Mouse (Mus musculus) CH12.LX (cell line): ENCODE results near the gene Tnik. TPM values are rescaled to one million over a fixed set of nuclear protein-coding genes. Genes with fewer than 3 reads are reported as not detected.

ENCODE experiments used
- DNase-seq: peaks from one replicate; pipeline ENCODE4 v3.0.0-alpha.2; 2013; ENCODE audit errors: extremely low read depth
- H3K27ac ChIP-seq: 2 replicates; pipeline ENCODE4 v1.5.1; 2012; ENCODE audit warnings: low read depth, mild to moderate bottlenecking, control low read depth, moderate library complexity; ENCODE audit not compliant: insufficient read depth
- H3K27me3 ChIP-seq: replicated peaks from 2 replicates; pipeline ENCODE3; 2012; ENCODE audit warnings: inconsistent platforms
- H3K36me3 ChIP-seq, 2 experiments: replicated peaks in 1 of 2; 2 replicates each; pipeline versions ENCODE3 to v1.6.1; 2012; ENCODE audit warnings: inconsistent platforms in 1 of 2, low read length in 1 of 2, mild to moderate bottlenecking in 1 of 2, mixed read lengths in 1 of 2, moderate library complexity in 1 of 2; ENCODE audit not compliant: control insufficient read depth in 1 of 2, insufficient read depth in 1 of 2
- H3K4me1 ChIP-seq, 2 experiments: 2 replicates each; pipeline ENCODE4 v1.6.1; 2012; ENCODE audit warnings: inconsistent platforms in 1 of 2, moderate library complexity in 1 of 2; ENCODE audit not compliant: insufficient read depth in 2 of 2, control insufficient read depth in 1 of 2
- H3K4me2 ChIP-seq: 2 replicates; pipeline ENCODE4 v1.6.1; 2012; ENCODE audit warnings: low read depth, mild to moderate bottlenecking, control low read depth; ENCODE audit not compliant: poor library complexity, insufficient read depth, severe bottlenecking
- H3K4me3 ChIP-seq, 3 experiments: fragments of 150-350 bp in 1 of 3; sonication (generic) in 1 of 3; replicated peaks in 1 of 3; 2 replicates each; pipeline versions ENCODE3 to v1.5.1; 2011 to 2012; ENCODE audit warnings: low read depth in 2 of 3, low read length in 2 of 3, mild to moderate bottlenecking in 2 of 3, moderate library complexity in 2 of 3, control low read depth in 1 of 3, improper control_type of control experiment in 1 of 3, inconsistent platforms in 1 of 3, mixed read lengths in 1 of 3; ENCODE audit not compliant: poor library complexity in 1 of 3
- H3K79me2 ChIP-seq: replicated peaks from 2 replicates; pipeline ENCODE4 v1.6.1; 2012; ENCODE audit warnings: mild to moderate bottlenecking, moderate library complexity; ENCODE audit not compliant: control insufficient read depth, poor library complexity, insufficient read depth, severe bottlenecking; ENCODE audit errors: extremely low read depth
- H3K9ac ChIP-seq: 2 replicates; pipeline ENCODE4 v1.6.1; 2012; ENCODE audit warnings: low read depth, mild to moderate bottlenecking, control low read depth, moderate library complexity; ENCODE audit not compliant: insufficient read depth
- H3K9me3 ChIP-seq: replicated peaks from 2 replicates; pipeline ENCODE3; 2012; ENCODE audit warnings: low read length, inconsistent platforms, mixed read lengths
- CHD1 ChIP-seq: IDR thresholded peaks from 2 replicates; pipeline ENCODE4 v1.6.1; 2012; ENCODE audit warnings: low read depth, low read length, improper control_type of control experiment, inconsistent platforms
- CHD2 ChIP-seq: IDR thresholded peaks from 2 replicates; pipeline ENCODE4 v1.6.1; 2011; ENCODE audit warnings: low read length, improper control_type of control experiment
- CTCF ChIP-seq, 2 experiments: IDR thresholded peaks in 1 of 2; conservative IDR thresholded peaks in 1 of 2; 2 replicates each; pipeline ENCODE4 v1.5.1; 2011 to 2012; ENCODE audit warnings: low read depth in 2 of 2, low read length in 2 of 2, improper control_type of control experiment in 1 of 2, inconsistent platforms in 1 of 2, mild to moderate bottlenecking in 1 of 2, moderate library complexity in 1 of 2
- E2F4 ChIP-seq: IDR thresholded peaks from 2 replicates; pipeline ENCODE4 v1.6.1; 2011; ENCODE audit warnings: low read depth, low read length, improper control_type of control experiment; ENCODE audit not compliant: insufficient replicate concordance
- GABPA ChIP-seq: IDR thresholded peaks from 2 replicates; pipeline ENCODE4 v1.6.1; 2012; ENCODE audit warnings: low read depth, low read length, improper control_type of control experiment, inconsistent platforms; ENCODE audit not compliant: insufficient replicate concordance
- IRF4 ChIP-seq: IDR thresholded peaks from 2 replicates; pipeline ENCODE4 v1.6.1; 2014; ENCODE audit warnings: low read depth, mild to moderate bottlenecking, inconsistent platforms, low read length, improper control_type of control experiment
- JUN ChIP-seq: IDR thresholded peaks from 2 replicates; pipeline ENCODE4 v1.6.1; 2011; ENCODE audit warnings: low read depth, mild to moderate bottlenecking, low read length, improper control_type of control experiment, moderate library complexity; ENCODE audit not compliant: insufficient read depth
- JUND ChIP-seq: conservative IDR thresholded peaks from 2 replicates; pipeline ENCODE4 v1.6.1; 2011; ENCODE audit warnings: low read depth, low read length, improper control_type of control experiment
- MAFK ChIP-seq: IDR thresholded peaks from 2 replicates; pipeline ENCODE4 v1.6.1; 2011; ENCODE audit warnings: low read length, improper control_type of control experiment; ENCODE audit not compliant: insufficient replicate concordance
- MAX ChIP-seq: IDR thresholded peaks from 2 replicates; pipeline ENCODE4 v1.6.1; 2011; ENCODE audit warnings: low read length, improper control_type of control experiment
- MXI1 ChIP-seq: IDR thresholded peaks from 2 replicates; pipeline ENCODE4 v1.6.1; 2011; ENCODE audit warnings: mild to moderate bottlenecking, low read depth, low read length, improper control_type of control experiment
- POLR2A ChIP-seq: IDR thresholded peaks from 2 replicates; pipeline ENCODE4 v1.6.1; 2011; ENCODE audit warnings: low read depth, mild to moderate bottlenecking, improper control_type of control experiment, low read length
- POLR2AphosphoS2 ChIP-seq: IDR thresholded peaks from 2 replicates; pipeline ENCODE4 v1.6.1; 2011; ENCODE audit warnings: low read depth, low read length, improper control_type of control experiment
- SMC3 ChIP-seq: IDR thresholded peaks from 2 replicates; pipeline ENCODE4 v1.6.1; 2011; ENCODE audit warnings: low read depth, low read length, improper control_type of control experiment
- TCF12 ChIP-seq: IDR thresholded peaks from 2 replicates; pipeline ENCODE4 v1.6.1; 2014; ENCODE audit warnings: low read depth, mild to moderate bottlenecking, inconsistent platforms, low read length, improper control_type of control experiment
- UBTF ChIP-seq: IDR thresholded peaks from 2 replicates; pipeline ENCODE4 v1.6.1; 2012; ENCODE audit warnings: low read depth, mild to moderate bottlenecking, inconsistent platforms, low read length, improper control_type of control experiment, moderate library complexity
- USF1 ChIP-seq: IDR thresholded peaks from 2 replicates; pipeline ENCODE4 v1.6.1; 2014; ENCODE audit warnings: low read depth, mild to moderate bottlenecking, inconsistent platforms, low read length, improper control_type of control experiment
- USF2 ChIP-seq: conservative IDR thresholded peaks from 2 replicates; pipeline ENCODE4 v1.6.1; 2011; ENCODE audit warnings: low read depth, low read length, improper control_type of control experiment
- ZC3H11A ChIP-seq: IDR thresholded peaks from 2 replicates; pipeline ENCODE4 v1.6.1; 2012; ENCODE audit warnings: low read depth, mild to moderate bottlenecking, inconsistent platforms, low read length, improper control_type of control experiment
- ZKSCAN1 ChIP-seq: IDR thresholded peaks from 2 replicates; pipeline ENCODE4 v1.6.1; 2012; ENCODE audit warnings: low read depth, inconsistent platforms, low read length, improper control_type of control experiment, borderline replicate concordance
- ZMIZ1 ChIP-seq: IDR thresholded peaks from 2 replicates; pipeline ENCODE4 v1.6.1; 2012; ENCODE audit warnings: low read depth, mild to moderate bottlenecking, inconsistent platforms, low read length, improper control_type of control experiment
- dilution Hi-C: fragments of 300-500 bp; cut with MboI; formaldehyde crosslinking; loops from 2 replicates; pipeline ENCODE4 v1.14.3; 2020; ENCODE audit warnings: low sequenced_read_pairs; ENCODE audit not compliant: extremely low pct_unique_long_range_greater_than_20kb, extremely low pct_ligation_motif_present
- in situ Hi-C: fragments of 300-500 bp; cut with MboI; formaldehyde crosslinking; loops from 3 replicates; pipeline ENCODE4 v1.14.3; 2019; ENCODE audit warnings: low sequenced_read_pairs, low pct_ligation_motif_present, low pct_unique_long_range_greater_than_20kb, mixed read lengths
- polyA plus RNA-seq: library from polyadenylated mRNA; unstranded; fragments of >175 nt; gene quantifications from 2 replicates; pipeline ENCODE4 v1.2.1, GENCODE M21; 2012; ENCODE audit warnings: low read depth; ENCODE audit not compliant: insufficient read length
- total RNA-seq, 2 experiments: library from RNA; depleted of rRNA; stranded (reverse); fragments of 300-350 nt in 1 of 2; fragments of >200 nt in 1 of 2; gene quantifications; 2 replicates each; pipeline ENCODE4 v1.2.3; 2012 to 2014

The Tnik gene
- total and polyA plus RNA-seq, 3 experiments: 0.08 TPM; not detected in 2

DNA sequence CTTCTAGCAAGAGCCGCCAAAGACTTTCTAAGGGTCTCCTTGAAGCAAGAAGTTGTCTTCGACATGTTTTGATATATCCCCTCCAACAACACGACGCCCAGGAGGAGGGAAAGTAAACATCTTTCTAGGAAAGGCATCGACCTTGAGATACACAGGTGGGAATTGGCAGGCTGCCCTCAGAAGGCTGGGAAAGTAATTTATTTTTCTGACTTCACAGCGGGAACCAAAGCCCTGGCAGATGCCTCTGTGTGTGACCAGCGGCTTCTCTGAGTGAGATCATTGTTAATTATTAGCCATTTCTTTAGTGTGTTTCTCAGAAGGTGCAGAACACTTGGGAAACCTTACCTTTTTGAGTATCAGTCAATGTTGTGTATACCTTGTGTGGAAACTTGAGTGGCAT lies 328.3 kb downstream of the Tnik start:
- DNase-seq: no peak
- TF ChIP-seq POLR2AphosphoS2: no peak
- no peak for TF ChIP-seq USF1
- TF ChIP-seq USF2: no peak
- no peak for TF ChIP-seq ZC3H11A
- TF ChIP-seq GABPA: no peak
- in situ Hi-C loops: no loop called here
- no peaks in the 10 kb centered on the region for H3K36me3 ChIP-seq
- H3K4me2 ChIP-seq: no peak overlapping the region
- H3K79me2 ChIP-seq: no peaks in the 10 kb centered on the region
- no peaks in the 10 kb centered on the region for H3K4me1 ChIP-seq
- H3K27ac ChIP-seq: no peak overlapping the region
- no peak overlapping the region for H3K9ac ChIP-seq
- H3K9me3 ChIP-seq: peaks cover 77% of the 10 kb centered on the region
- no peak overlapping the region for H3K4me3 ChIP-seq
- no peaks in the 10 kb centered on the region for H3K27me3 ChIP-seq
- dilution Hi-C loops: no loop called here

DNA sequence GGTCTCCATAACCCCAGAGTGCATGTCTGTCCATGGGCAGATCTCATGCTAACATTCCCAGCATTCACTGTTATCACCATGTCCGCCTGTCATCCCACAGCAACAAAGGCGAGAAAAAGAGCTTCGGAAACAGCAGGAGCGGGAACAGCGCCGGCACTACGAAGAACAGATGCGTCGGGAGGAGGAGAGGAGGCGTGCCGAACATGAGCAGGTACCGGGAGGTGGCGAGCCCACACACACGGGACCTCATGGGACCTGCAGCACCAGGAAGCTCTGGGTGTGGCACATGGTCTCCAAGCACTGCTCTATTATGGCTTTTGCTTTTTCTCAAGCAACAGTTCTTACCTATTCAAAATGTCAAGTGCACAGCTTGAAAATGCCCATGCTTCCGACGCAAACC lies 330.9 kb downstream of the Tnik start:
- H3K36me3 ChIP-seq: no peaks in the 10 kb centered on the region
- no peak overlapping the region for H3K9ac ChIP-seq
- H3K27me3 ChIP-seq: no peaks in the 10 kb centered on the region
- DNase-seq: no peak
- H3K4me3 ChIP-seq: no peak overlapping the region
- H3K4me1 ChIP-seq: no peaks in the 10 kb centered on the region
- in situ Hi-C loops: no loop called here
- H3K79me2 ChIP-seq: no peaks in the 10 kb centered on the region
- no peak for TF ChIP-seq TCF12
- no peak for TF ChIP-seq GABPA
- TF ChIP-seq ZKSCAN1: no peak
- no peak for TF ChIP-seq CTCF (conservative IDR thresholded peaks at IDR 0.05 in 1 of 2, IDR thresholded peaks at IDR 0.05 in 1 of 2; ENCODE audit: low read depth in 2 of 2, low read length in 2 of 2)
- no peak for TF ChIP-seq MXI1
- no peak for TF ChIP-seq E2F4
- TF ChIP-seq SMC3: no peak
- TF ChIP-seq JUND: no peak
- TF ChIP-seq CHD2: no peak
- TF ChIP-seq, all 38 proteins: peak for 0
- dilution Hi-C loops: no loop called here
- Histone ChIP-seq H3K4me2 (no peak overlapping the region), H3K9me3 (peaks cover 85% of the 10 kb centered on the region), H3K27ac (no peak overlapping the region)

DNA sequence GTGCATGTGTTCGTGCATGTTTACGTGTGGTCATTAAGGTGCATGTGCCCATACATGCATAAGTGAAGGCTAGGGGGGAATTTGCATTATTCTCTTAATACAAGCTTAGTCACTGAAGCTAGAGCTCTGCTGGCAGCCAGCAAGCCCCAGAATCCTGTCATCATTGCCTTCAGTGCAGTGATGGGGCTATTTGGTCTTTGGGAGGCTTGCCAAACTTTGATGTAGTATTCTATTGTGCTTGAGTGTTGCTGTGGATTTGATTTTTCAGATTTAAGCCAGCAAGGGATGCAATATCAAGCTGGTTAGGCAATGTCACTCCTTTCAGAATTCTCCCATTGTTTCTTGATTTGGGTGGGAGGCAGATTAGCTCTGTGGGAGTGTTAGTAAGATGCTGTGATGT lies 336.5 kb downstream of the Tnik start:
- dilution Hi-C loops (no loop called here), in situ Hi-C loops (no loop called here)
- Histone ChIP-seq H3K27me3 (no peaks in the 10 kb centered on the region), H3K36me3 (no peaks in the 10 kb centered on the region), H3K79me2 (no peaks in the 10 kb centered on the region), H3K4me2 (no peak overlapping the region), H3K27ac (no peak overlapping the region), H3K4me1 (no peaks in the 10 kb centered on the region), H3K4me3 (no peak overlapping the region), H3K9ac (no peak overlapping the region), H3K9me3 (peaks cover 70% of the 10 kb centered on the region)
- TF ChIP-seq CHD1 (no peak), IRF4 (no peak), MAX (no peak), POLR2A (no peak), MAFK (no peak), ZMIZ1 (no peak), JUN (no peak), UBTF (no peak)
- DNase-seq: no peak
